9 mouse cellular contexts compared by ENCODE assay signal in genomic region chr1:181535165-181535873, GRCm38 (mm10). TPM values are rescaled to one million over a fixed set of nuclear protein-coding genes. Genes with fewer than 3 reads are reported as not detected.
DNase-seq lines count a peak whose midpoint lies in the region; ATAC-seq and TF ChIP-seq lines count a peak whose summit lies in the region.
"Had no signal": no experiment of that assay in that cellular context is flagged by ENCODE, and none has a peak within 500 bp of the region (broad histone marks: within the 10 kb centered on the region; RNA-seq: fewer than 3 reads in every experiment).

No protein-coding gene starts in this region.

- TF ChIP-seq CTCF in lung, embryonic 14.5 days (IDR thresholded peaks at IDR 0.05; ENCODE audit: low read depth): no peak
- no peak for TF ChIP-seq CTCF in brain, embryonic 14.5 days (IDR thresholded peaks at IDR 0.05; ENCODE audit: borderline replicate concordance, extremely low read depth, insufficient read depth, insufficient read length)
- no peak for TF ChIP-seq CTCF in kidney, postnatal 0 days (IDR thresholded peaks at IDR 0.05; ENCODE audit: low read depth)
- no peak for TF ChIP-seq CTCF in small intestine, adult 2 months (IDR thresholded peaks at IDR 0.05; ENCODE audit: extremely low read depth, insufficient read length, insufficient replicate concordance, low read depth, low read length)

- peak overlapping the region; percentile 51; the same call in 1 of the 2 replicates for H3K27ac ChIP-seq in lung, embryonic 14.5 days (ENCODE audit: low read depth)
- no peak overlapping the region for H3K27ac ChIP-seq in kidney, postnatal 0 days
- peak overlapping the region; percentile 63 for H3K27ac ChIP-seq in small intestine, adult 2 months (ENCODE audit: insufficient read depth, low read depth, low read length)
- no peak overlapping the region for H3K27ac ChIP-seq in forebrain, embryonic 15.5 days (replicated peaks)
- H3K27ac ChIP-seq: macrophage had no signal

- no peaks in the 10 kb centered on the region for H3K36me3 ChIP-seq in lung, embryonic 14.5 days (ENCODE audit: insufficient read depth)
- H3K36me3 ChIP-seq in kidney, postnatal 0 days (ENCODE audit: insufficient read depth, low read length): no peaks in the 10 kb centered on the region
- no peaks in the 10 kb centered on the region for H3K36me3 ChIP-seq in small intestine, adult 2 months (ENCODE audit: control insufficient read depth, insufficient read depth, low read length)
- H3K36me3 ChIP-seq in forebrain, embryonic 15.5 days: no peaks in the 10 kb centered on the region

- no peak overlapping the region for H3K9ac ChIP-seq in lung, embryonic 14.5 days
- no peak overlapping the region for H3K9ac ChIP-seq in kidney, postnatal 0 days (ENCODE audit: low read depth, low read length)
- H3K9ac ChIP-seq in forebrain, embryonic 15.5 days (replicated peaks): no peak overlapping the region

- no peaks in the 10 kb centered on the region for H3K27me3 ChIP-seq in lung, embryonic 14.5 days (ENCODE audit: insufficient read depth, low read length)
- H3K27me3 ChIP-seq in kidney, postnatal 0 days (ENCODE audit: insufficient read depth, low read length): no peaks in the 10 kb centered on the region; the same call in 1 of the 2 replicates
- no peaks in the 10 kb centered on the region for H3K27me3 ChIP-seq in small intestine, adult 2 months (ENCODE audit: control insufficient read depth, insufficient read depth, low read length)
- H3K27me3 ChIP-seq in forebrain, embryonic 15.5 days: no peaks in the 10 kb centered on the region

- ATAC-seq in lung, embryonic 14.5 days (ENCODE audit: insufficient read depth): peak; percentile 76
- ATAC-seq in kidney, postnatal 0 days (replicated peaks; ENCODE audit: low FRiP score, low read depth): 0 out of 2 replicates have a peak, but pooled peaks have one; percentile 31
- no peak for ATAC-seq in forebrain, embryonic 15.5 days (replicated peaks)

- peak; percentile 71 for DNase-seq in lung, embryonic 14.5 days
- DNase-seq in lung, postnatal 36 days: no peak
- peak; percentile 22 for DNase-seq in brain, embryonic 14.5 days (ENCODE audit: low read depth)
- peak; percentile 71 for DNase-seq in kidney, postnatal 0 days (ENCODE audit: low spot score)
- DNase-seq in spleen, adult 18-20 months: no peak
- DNase-seq: gastrocnemius, postnatal 14 days had no signal

- H3K4me2 ChIP-seq in lung, embryonic 14.5 days: no peak overlapping the region
- no peak overlapping the region for H3K4me2 ChIP-seq in kidney, postnatal 0 days (ENCODE audit: low read length)
- no peak overlapping the region for H3K4me2 ChIP-seq in forebrain, embryonic 15.5 days (replicated peaks)

- TF ChIP-seq POLR2A in brain, embryonic 14.5 days (IDR thresholded peaks at IDR 0.05; ENCODE audit: borderline replicate concordance, extremely low read depth, insufficient read depth, insufficient read length, poor library complexity, severe bottlenecking): no peak
- no peak for TF ChIP-seq POLR2A in small intestine, adult 2 months (IDR thresholded peaks at IDR 0.05; ENCODE audit: low read depth, low read length)

- 24% methylated on average over 10 of the region's 10 CpGs for WGBS in lung, embryonic 14.5 days
- 26% methylated on average over 10 of the region's 10 CpGs for WGBS in kidney, postnatal 0 days
- WGBS in small intestine, adult 2 months: 17% methylated on average over 10 of the region's 10 CpGs
- WGBS in forebrain, embryonic 15.5 days: 62% methylated on average over 10 of the region's 10 CpGs

- H3K4me3 ChIP-seq in lung, embryonic 14.5 days (ENCODE audit: low read depth, low read length): no peak overlapping the region
- H3K4me3 ChIP-seq in kidney, postnatal 0 days (replicated peaks; ENCODE audit: low read depth, low read length): no peak overlapping the region
- no peak overlapping the region for H3K4me3 ChIP-seq in small intestine, adult 2 months (ENCODE audit: low read depth, low read length)
- no peak overlapping the region for H3K4me3 ChIP-seq in forebrain, embryonic 15.5 days

- H3K9me3 ChIP-seq in lung, embryonic 14.5 days (ENCODE audit: low read depth, low read length): no peaks in the 10 kb centered on the region
- no peaks in the 10 kb centered on the region for H3K9me3 ChIP-seq in kidney, postnatal 0 days (replicated peaks; ENCODE audit: low read length)
- no peaks in the 10 kb centered on the region for H3K9me3 ChIP-seq in forebrain, embryonic 15.5 days

- peaks cover 13% of the 10 kb centered on the region for H3K4me1 ChIP-seq in lung, embryonic 14.5 days (ENCODE audit: insufficient read depth)
- peaks cover 9% of the 10 kb centered on the region for H3K4me1 ChIP-seq in kidney, postnatal 0 days (replicated peaks; ENCODE audit: insufficient read depth, low read length)
- H3K4me1 ChIP-seq in small intestine, adult 2 months (ENCODE audit: control insufficient read depth, insufficient read depth, insufficient read length, low read length): peaks cover 43% of the 10 kb centered on the region
- H3K4me1 ChIP-seq in forebrain, embryonic 15.5 days: no peaks in the 10 kb centered on the region

RNA-seq across cellular contexts. Expression of gene Ccdc121, which starts 24.1 kb away (rescaled TPM):
- polyA plus RNA-seq in lung, embryonic 14.5 days (2014; fragmentation: Nextera tagmentation; extraction: Ambion mirVana): 0.20 and 0.60 TPM in 2 replicates
- 0.04 and 0.09 TPM in 2 replicates for polyA plus RNA-seq in brain, embryonic 14.5 days (2012; rRNA removed)
- 0.14 and 0.17 TPM in 2 replicates for polyA plus RNA-seq in kidney, postnatal 0 days (2015; fragmentation: Nextera tagmentation; extraction: Ambion mirVana)
- polyA plus RNA-seq in small intestine, adult 2 months (2012; rRNA removed): not detected in 2 replicates
- polyA plus RNA-seq in forebrain, embryonic 15.5 days (2015; fragmentation: Nextera tagmentation; extraction: Ambion mirVana): 0.11 TPM in 1 of 2 replicates, not detected in the other
- polyA plus RNA-seq: macrophage had no signal

RNA-seq across cellular contexts. Expression of gene Dnah14, which starts 41.0 kb away (rescaled TPM):
- 2.3 and 2.4 TPM in 2 replicates for polyA plus RNA-seq in lung, embryonic 14.5 days (2014; fragmentation: Nextera tagmentation; extraction: Ambion mirVana)
- polyA plus RNA-seq in brain, embryonic 14.5 days (2012; rRNA removed): 0.03 and 0.14 TPM in 2 replicates
- 0.88 and 1.1 TPM in 2 replicates for polyA plus RNA-seq in kidney, postnatal 0 days (2015; fragmentation: Nextera tagmentation; extraction: Ambion mirVana)
- not detected in 2 replicates for polyA plus RNA-seq in small intestine, adult 2 months (2012; rRNA removed)
- 0.71 and 1.0 TPM in 2 replicates for polyA plus RNA-seq in forebrain, embryonic 15.5 days (2015; fragmentation: Nextera tagmentation; extraction: Ambion mirVana)
- polyA plus RNA-seq: macrophage had no signal

Comparison
In these comparisons a context has a peak if more than half of its experiments do, and no peak if none do; other contexts are left out.
1. DNase-seq: peak in lung, embryonic 14.5 days (single experiment), brain, embryonic 14.5 days (single experiment) and kidney, postnatal 0 days (single experiment); none in lung, postnatal 36 days (single experiment) and spleen, adult 18-20 months (0 of 2).
2. H3K27ac ChIP-seq: peak in lung, embryonic 14.5 days (single experiment) and small intestine, adult 2 months (single experiment); none in kidney, postnatal 0 days (single experiment) and forebrain, embryonic 15.5 days (single experiment).